Comparison of ENCODE assay signal across 13 mouse cellular contexts in the genomic region with DNA sequence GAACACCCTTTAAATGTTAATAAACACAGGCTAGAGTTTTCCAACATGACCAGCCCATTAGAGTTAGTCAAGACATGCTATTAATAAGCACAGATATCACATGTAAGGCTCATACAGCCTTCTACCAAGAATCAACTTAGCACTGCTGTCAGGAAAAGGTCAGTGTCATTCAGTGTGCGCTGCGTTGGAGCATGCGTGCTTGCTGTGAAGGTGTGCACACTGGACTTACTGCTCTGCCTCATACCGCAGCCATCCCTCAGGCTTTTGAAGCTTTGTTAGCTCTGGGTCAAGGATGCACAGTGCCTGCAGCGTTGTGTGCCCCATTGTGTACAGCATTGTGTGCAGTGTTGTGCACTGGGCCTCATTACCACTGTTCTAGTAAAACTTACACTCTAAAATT.
"Had no signal": no experiment of that assay in that cellular context is flagged by ENCODE, and none has a peak within 500 bp of the region (broad histone marks: within the 10 kb centered on the region; RNA-seq: fewer than 3 reads in every experiment).

No protein-coding gene starts in this region.

- H3K9me3 ChIP-seq: limb, embryonic 13.5 days; midbrain, embryonic 10.5 days had no signal

- DNase-seq: kidney, adult 9 months; kidney, postnatal 36 days; left cerebral cortex, postnatal 4 days; lung, adult 18-20 months; right cerebral cortex, adult 18-20 months; right cerebral cortex, postnatal 25 days; thymus, adult 18-20 months; thymus, postnatal 14 days had no signal

- H3K27ac ChIP-seq: layer of hippocampus, adult 2 months; limb, embryonic 13.5 days; liver, embryonic 14.5 days; midbrain, embryonic 10.5 days had no signal

- H3K36me3 ChIP-seq: limb, embryonic 13.5 days; midbrain, embryonic 10.5 days had no signal

- ATAC-seq: midbrain, embryonic 16.5 days had no signal

- H3K4me3 ChIP-seq: layer of hippocampus, adult 2 months; limb, embryonic 13.5 days; midbrain, embryonic 10.5 days had no signal

- H3K9ac ChIP-seq: limb, embryonic 13.5 days; liver, embryonic 14.5 days had no signal

- H3K27me3 ChIP-seq: limb, embryonic 13.5 days had no signal

- H3K4me2 ChIP-seq: limb, embryonic 13.5 days had no signal
